Mouse (Mus musculus) spleen, embryonic (tissue): ENCODE results near the gene Pde4b.

Experiments
- CTCF ChIA-PET: fragments of 350-600 bp; sonication (Branson Sonifier 250); formaldehyde crosslinking; loops from one replicate; lab custom pipeline; 2022; lab: Charles Lee

The Pde4b gene

GRCm38 (mm10) chr4:102278958-102279357 is 191.6 kb downstream of the Pde4b start:
- CTCF ChIA-PET: no interaction called here

DNA sequence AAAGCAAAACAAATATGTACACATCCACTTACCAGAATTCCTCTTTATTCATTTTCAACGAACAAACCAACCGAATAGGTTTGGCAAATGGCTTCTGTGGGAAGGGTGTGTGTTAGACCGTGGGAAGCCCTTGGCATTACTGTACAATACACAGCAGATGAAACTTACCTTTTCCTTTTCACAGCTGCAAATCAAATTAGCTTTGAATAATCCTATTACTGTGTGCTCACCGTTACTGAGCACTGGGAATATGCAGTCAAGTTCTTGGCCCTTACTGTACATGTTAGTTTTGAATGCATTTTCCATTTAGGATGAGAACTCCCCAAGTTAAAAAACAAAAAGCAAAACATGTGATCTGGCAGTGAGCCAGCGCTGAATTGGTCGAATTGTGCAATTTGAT is 199.8 kb downstream of the Pde4b start:
- CTCF ChIA-PET: no interaction called here

GRCm38 (mm10) chr4:102290052-102290734 is 202.8 kb downstream of the Pde4b start:
- CTCF ChIA-PET: no interaction called here

- CTCF ChIA-PET: no interaction called here
Measured at GRCm38 (mm10) chr4:102297558-102297957, 210.2 kb downstream of the Pde4b start.

GRCm38 (mm10) chr4:102302568-102302967 is 215.2 kb downstream of the Pde4b start:
- CTCF ChIA-PET: no interaction called here

DNA sequence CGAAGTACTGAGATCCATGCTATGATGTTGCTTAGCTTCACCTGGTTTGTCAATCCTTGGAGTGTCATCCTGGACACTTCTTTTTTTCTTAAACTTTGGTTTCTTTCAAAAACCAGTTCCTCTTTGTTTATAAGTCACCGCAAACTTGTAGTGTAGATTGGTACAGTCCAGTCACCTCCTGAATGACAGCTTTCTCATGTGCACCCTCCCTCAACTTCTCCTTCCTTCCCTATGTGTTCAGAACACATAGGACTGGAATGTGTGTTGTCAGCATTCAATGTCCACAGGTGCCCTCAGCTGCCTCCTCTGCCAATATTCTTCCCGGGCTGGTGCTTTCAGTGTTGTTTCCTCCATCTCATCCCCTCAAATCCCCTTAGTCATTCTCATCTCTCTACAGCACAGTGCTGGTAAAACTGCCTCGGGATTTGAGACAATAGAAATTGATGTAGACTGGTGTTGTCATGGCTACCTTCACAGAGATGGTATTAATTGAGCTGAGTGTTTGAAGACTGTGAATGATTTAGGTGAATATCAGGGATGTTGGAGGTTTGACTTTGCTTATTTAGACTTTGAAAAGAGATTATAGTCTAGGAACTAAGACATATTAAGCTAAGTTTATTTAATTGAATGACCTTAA is 220.4 kb downstream of the Pde4b start:
- CTCF ChIA-PET: no interaction called here

DNA sequence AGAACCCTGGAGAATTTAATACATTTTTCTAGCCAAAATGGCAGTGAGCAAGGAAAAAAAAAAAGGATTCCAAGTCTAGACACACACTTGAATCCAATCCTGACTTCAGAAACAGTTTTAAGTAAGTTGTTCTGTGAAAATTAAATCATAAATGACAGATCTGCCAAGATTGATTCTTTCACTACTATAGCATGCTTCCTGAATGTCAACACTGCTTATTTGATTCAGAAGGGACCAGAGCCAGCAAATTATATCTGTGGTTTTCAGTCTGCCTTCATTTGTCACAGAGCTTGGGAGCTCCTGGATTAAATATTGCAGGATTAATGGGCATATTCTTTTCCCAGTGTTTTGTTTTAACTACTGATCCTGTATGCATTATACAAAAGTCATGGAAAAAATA is 223.3 kb downstream of the Pde4b start:
- CTCF ChIA-PET: no interaction called here

DNA sequence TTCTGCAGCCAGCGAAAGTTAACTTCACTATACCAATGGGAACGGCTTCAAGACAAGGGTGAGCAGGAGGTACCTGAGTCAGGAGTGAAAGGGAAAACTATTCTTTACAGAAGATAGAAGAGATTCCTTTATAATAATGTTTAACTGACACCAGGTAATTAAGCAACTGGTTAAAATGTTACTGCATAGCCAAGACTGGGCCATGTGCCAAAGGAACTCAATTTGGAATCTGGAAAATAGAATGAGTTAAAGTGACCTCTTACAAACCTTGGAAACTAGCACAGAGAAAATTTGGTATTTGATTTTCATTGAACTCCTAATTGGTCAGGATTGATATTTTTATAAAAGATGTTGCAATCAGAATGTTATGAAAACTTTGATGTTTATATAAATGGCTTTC is 228.7 kb downstream of the Pde4b start:
- CTCF ChIA-PET: no interaction called here

DNA sequence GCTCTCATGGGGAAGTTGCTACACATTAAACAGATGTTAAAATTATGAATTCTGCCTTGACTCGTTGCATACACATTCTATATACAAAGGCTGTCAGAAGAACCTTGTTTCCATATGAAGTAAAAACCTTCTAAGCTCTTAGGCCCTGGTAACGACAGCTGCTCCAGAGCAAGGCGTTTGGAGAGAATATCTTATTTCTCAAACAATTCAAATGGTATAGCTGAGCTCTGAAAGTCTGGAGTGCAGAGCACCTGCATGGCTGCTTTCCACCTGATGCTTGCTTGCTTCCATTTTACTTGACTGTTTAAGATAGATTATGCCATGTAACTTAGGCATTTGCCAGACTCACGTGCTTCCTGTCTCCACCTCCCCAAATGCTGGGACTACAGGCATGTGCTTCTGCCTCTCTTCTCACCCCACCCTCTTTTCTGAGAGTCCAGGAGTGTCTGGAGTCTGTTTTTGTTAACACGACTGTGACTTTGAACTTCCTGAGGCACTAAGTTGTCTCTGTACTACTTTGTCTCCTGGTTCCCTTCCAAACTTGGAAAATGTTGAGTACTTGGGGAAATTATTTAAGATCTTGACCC is 229.4 kb downstream of the Pde4b start:
- CTCF ChIA-PET: no interaction called here

DNA sequence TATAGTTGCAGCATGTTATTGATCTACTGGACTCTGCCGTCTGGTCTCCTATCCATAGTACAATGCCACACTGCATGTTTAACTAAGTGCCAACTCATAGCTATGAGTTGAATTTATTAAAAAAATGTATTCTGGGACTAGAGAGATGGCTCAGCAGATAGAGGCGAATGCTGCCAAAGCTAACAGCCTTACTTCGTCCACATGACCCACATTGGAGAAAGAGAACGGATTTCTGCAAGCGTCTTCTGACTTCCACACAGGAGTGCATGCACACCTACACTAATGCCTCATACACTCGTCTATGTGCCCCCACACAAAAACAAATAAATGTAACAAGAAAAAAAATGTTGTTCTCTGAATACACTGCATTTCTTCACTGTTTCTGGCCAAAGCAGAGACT is 231.3 kb downstream of the Pde4b start:
- CTCF ChIA-PET: no interaction called here

GRCm38 (mm10) chr4:102321340-102321739 is 234.0 kb downstream of the Pde4b start:
- CTCF ChIA-PET: no interaction called here

GRCm38 (mm10) chr4:102332386-102332785 is 245.0 kb downstream of the Pde4b start:
- CTCF ChIA-PET: no interaction called here

- CTCF ChIA-PET: no interaction called here
Measured at GRCm38 (mm10) chr4:102332885-102333284, 245.5 kb downstream of the Pde4b start.

DNA sequence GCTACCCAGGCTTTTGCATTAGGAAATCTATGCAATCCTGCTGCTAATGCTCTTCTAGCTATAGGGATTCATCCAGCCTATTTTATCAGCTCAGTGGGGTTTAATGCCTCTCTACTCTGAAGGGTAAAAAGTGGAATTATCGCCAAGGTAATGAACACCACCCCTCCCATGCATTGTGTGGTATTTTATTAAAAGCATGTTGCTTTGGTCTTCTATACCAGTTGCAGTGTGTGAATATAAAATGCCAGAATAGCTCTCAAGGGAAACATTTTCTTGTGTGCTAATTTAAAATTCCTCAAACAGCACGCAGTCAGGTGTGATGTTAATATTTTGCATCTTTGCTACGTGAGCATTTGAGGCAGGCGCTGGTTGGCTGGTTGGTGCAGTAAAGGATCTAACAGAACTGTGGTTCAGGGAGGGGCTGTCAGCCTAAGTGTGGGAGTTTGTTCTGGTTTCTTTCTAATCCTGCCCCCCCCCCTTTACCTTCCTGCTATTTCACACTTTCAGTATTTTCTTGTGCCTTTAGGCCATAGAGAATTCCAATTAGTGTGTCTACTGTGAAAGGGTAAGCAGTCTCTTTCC is 259.7 kb downstream of the Pde4b start:
- CTCF ChIA-PET: no interaction called here

DNA sequence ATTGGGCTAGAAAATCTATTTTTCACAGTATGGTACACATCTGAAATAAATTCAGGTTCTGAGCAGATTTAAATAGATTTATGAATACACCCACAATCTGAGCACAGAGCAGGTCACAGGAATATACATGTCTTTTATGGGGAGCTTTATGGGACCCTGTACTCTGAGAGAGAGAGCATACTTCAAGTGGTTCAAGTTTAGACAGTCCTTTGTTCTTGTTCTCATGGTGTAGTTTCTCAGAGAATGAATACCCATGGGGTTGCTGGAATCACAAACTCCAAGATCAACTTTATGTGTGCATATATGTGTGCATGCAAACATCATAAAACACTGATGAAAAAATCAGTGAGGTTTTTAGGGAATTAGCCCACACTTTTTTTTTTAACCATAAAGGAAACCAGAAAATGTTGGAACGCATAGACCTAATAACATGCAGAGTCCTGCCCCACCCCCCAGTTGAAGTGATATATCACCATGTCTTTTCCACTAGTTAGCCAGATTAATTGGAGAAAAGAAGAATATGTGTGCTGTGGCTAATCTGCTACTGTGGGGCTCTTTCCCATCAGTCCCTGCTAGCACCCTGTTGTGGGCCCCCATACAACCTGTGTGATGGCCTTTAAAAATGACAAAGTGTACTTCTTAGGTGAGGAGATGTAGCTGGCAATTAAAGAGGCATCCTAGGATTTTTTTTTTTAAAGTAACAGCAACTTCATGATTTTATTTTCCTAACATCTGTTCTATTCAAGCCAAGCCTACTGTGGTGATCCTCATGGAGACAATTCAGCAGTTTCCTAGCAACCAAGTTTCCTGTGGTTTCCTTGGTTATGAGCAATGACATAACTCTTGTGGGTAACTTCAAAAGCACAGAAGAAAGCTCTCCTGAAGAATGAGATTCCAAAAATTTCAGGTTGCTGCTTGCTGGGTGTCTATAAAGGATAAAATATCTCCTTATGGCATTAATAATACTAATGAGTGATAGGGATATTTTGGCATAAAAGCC is 264.4 kb downstream of the Pde4b start:
- CTCF ChIA-PET: no interaction called here

GRCm38 (mm10) chr4:102353641-102354403 is 266.5 kb downstream of the Pde4b start:
- CTCF ChIA-PET: no interaction called here

- CTCF ChIA-PET: no interaction called here
Measured at GRCm38 (mm10) chr4:102368105-102368735, 280.9 kb downstream of the Pde4b start.

DNA sequence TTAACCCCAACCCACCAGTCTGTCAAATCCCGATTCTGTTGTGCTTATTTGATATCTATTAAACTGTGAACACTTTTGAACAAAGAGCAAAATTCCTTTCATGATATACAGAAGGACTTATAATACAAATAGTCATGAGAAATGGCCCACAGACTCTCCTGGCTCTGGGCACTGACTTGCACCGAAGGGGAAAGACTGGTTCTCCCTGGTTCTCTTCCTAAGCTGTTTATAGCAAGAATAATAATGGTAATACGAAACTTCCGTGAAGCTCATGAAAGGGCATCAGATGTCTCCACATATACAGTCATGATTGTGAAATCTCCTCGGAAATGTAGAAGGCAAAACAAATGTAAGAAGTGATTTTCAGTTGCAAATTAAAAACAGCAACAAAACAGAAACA is 287.3 kb downstream of the Pde4b start:
- CTCF ChIA-PET: no interaction called here

DNA sequence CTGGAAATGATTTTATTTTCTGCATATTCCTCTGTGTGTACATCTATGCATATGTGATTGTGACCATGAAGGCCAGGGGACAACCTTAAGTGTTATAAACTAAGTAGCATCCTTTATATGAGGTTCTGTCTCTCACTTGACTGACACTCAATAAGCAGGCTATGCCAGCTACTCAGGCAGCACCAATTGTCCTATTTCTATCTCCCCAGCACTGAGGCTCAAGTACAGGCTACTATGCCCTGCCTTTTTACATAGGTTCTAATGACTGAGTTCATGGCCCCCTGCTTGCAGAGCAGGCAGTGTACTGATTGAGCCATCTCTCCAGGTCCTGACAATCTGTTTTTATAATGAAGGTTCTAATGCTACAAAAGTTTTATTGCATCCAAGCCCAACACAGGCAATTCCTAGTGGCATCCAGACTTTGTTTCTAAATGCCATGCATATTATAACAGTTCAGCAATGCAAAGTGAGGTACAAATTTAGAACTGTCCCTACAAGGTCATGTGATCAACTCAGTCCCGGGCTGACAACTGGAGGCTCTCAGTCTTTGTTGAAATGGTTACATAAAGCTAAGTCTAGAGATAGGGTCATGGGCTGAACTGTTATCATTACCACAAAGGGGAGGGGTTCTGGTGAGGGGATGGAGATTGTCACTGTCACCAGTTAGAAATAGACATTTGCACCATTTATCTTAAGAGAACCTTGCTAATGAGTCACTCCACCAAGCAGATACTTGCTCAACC is 295.6 kb downstream of the Pde4b start:
- CTCF ChIA-PET: no interaction called here

DNA sequence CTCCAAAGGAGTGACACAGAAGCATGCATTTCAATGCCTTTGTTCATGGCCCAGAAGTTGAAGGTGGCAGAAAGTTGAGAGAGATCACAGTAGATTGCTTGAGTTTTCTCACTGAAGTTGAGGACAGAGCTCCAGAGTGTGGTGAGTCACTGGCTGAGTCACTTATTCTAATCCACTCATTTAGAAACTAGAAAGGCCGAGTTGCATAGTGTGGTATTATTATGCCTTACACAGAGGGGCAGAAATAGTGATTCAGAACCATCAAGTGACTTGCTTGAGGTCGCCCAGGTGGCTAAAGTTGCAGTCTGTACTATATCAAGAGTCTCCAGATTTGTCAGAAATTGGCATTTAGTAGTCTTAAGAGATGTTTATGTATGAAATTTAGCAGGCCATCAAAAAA is 306.3 kb downstream of the Pde4b start:
- CTCF ChIA-PET: interaction anchor here (0.6 kb wide), 1 partner anchor 710 kb away, joined by 6 read pairs; no protein-coding TSS in a partner anchor
